Mouse (Mus musculus) myocyte (in vitro differentiated cells): ENCODE results near the gene Gm10638. TPM values are rescaled to one million over a fixed set of nuclear protein-coding genes. Genes with fewer than 3 reads are reported as not detected.

Source experiments
- H3K27me3 ChIP-seq: one replicate; pipeline ENCODE4 v1.6.1; 2011; ENCODE audit not compliant: control insufficient read depth, insufficient read depth, insufficient read length
- H3K36me3 ChIP-seq: one replicate; pipeline ENCODE4 v1.6.1; 2011; ENCODE audit not compliant: control insufficient read depth, insufficient read depth
- H3K4me2 ChIP-seq: one replicate; pipeline ENCODE4 v1.6.1; 2011; ENCODE audit warnings: low read depth, control low read depth
- H3K4me3 ChIP-seq: one replicate; pipeline ENCODE4 v1.5.1; 2011; ENCODE audit warnings: mild to moderate bottlenecking, control low read depth, moderate library complexity
- H3K79me2 ChIP-seq: one replicate; pipeline ENCODE4 v1.6.1; 2011; ENCODE audit not compliant: control insufficient read depth, insufficient read depth
- H3ac ChIP-seq: one replicate; pipeline ENCODE4 v1.6.1; 2011; ENCODE audit not compliant: control insufficient read depth, insufficient read length
- CEBPB ChIP-seq: IDR thresholded peaks from 2 replicates; pipeline ENCODE4 v1.6.1; 2011; ENCODE audit warnings: mild to moderate bottlenecking, moderate library complexity; ENCODE audit not compliant: poor library complexity, insufficient read depth, severe bottlenecking
- E2F4 ChIP-seq: IDR thresholded peaks from one replicate; pipeline ENCODE4 v1.6.1; 2011; ENCODE audit warnings: mild to moderate bottlenecking, control low read depth, moderate library complexity; ENCODE audit not compliant: insufficient read depth
- MAX ChIP-seq: IDR thresholded peaks from one replicate; pipeline ENCODE4 v1.6.1; 2011; ENCODE audit warnings: low read depth, mild to moderate bottlenecking, control low read depth
- MYOD1 ChIP-seq, 3 experiments: IDR thresholded peaks; one replicate each; pipeline ENCODE4 v1.6.1; 2011; ENCODE audit warnings: control low read depth in 2 of 3, low read depth in 2 of 3, mild to moderate bottlenecking in 2 of 3, moderate library complexity in 1 of 3; ENCODE audit not compliant: insufficient read length in 2 of 3, control insufficient read depth in 1 of 3
- MYOG ChIP-seq, 3 experiments: IDR thresholded peaks; one replicate each; pipeline ENCODE4 v1.6.1; 2011; ENCODE audit warnings: control low read depth in 2 of 3, low read depth in 2 of 3, mild to moderate bottlenecking in 2 of 3; ENCODE audit not compliant: insufficient read length in 2 of 3, control insufficient read depth in 1 of 3, insufficient read depth in 1 of 3
- POLR2A ChIP-seq: IDR thresholded peaks from one replicate; pipeline ENCODE4 v1.6.1; 2011; ENCODE audit warnings: low read depth, mild to moderate bottlenecking, control low read depth, moderate library complexity; ENCODE audit not compliant: insufficient read length
- POLR2AphosphoS2 ChIP-seq: IDR thresholded peaks from one replicate; pipeline ENCODE4 v1.6.1; 2011; ENCODE audit warnings: low read depth, control low read depth; ENCODE audit not compliant: insufficient read length
- REST ChIP-seq: IDR thresholded peaks from one replicate; pipeline ENCODE4 v1.6.1; 2011; ENCODE audit warnings: mild to moderate bottlenecking, control low read depth, moderate library complexity; ENCODE audit not compliant: insufficient read depth, insufficient read length
- SRF ChIP-seq: IDR thresholded peaks from one replicate; pipeline ENCODE4 v1.6.1; 2011; ENCODE audit warnings: low read depth; ENCODE audit not compliant: control insufficient read depth, insufficient read length
- TCF12 ChIP-seq: IDR thresholded peaks from one replicate; pipeline ENCODE4 v1.6.1; 2011; ENCODE audit warnings: mild to moderate bottlenecking, control low read depth; ENCODE audit not compliant: poor library complexity, insufficient read depth, severe bottlenecking
- TCF3 ChIP-seq: IDR thresholded peaks from one replicate; pipeline ENCODE4 v1.6.1; 2011; ENCODE audit warnings: low read depth, control low read depth; ENCODE audit not compliant: insufficient read length
- USF1 ChIP-seq: IDR thresholded peaks from one replicate; pipeline ENCODE4 v1.6.1; 2011; ENCODE audit warnings: low read depth, mild to moderate bottlenecking, control low read depth, moderate library complexity
- polyA plus RNA-seq: library from polyadenylated mRNA; unstranded; fragments of >200 nt; fragmentation: generic; extraction: Trizol; gene quantifications from one replicate; pipeline ENCODE4 v1.2.1, GENCODE M21; 2012; ENCODE audit warnings: missing spikeins

Gene Gm10638
- polyA plus RNA-seq, result 1.2 TPM

- Histone ChIP-seq H3K79me2 (peaks cover 50% of the 10 kb centered on the region), H3K4me3 (peak within 1 kb of the TSS; percentile 45), H3K36me3 (no peaks in the 10 kb centered on the region), H3K27me3 (no peaks in the 10 kb centered on the region), H3K4me2 (peak within 1 kb of the TSS; percentile 92), H3ac (peak within 1 kb of the TSS; percentile 98)
- TF ChIP-seq MYOG (IDR thresholded peaks at IDR 0.05; ENCODE audit: control insufficient read depth in 1 of 3, insufficient read depth in 1 of 3, insufficient read length in 2 of 3, low read depth in 2 of 3), result no peak
- TF ChIP-seq POLR2A, result peak; percentile 45
Measured at GRCm38 (mm10) chr8:86745221-86745934, at the start of gene Gm10638, which contains the start of gene Siah1a. Gm10638 (plus strand) TSS chr8:86745699. Siah1a (minus strand) TSS chr8:86745934.

GRCm38 (mm10) chr8:86695703-86696102 is 49.8 kb upstream of the Gm10638 start:
- H3ac ChIP-seq, result no peak overlapping the region
- H3K36me3 ChIP-seq, result peaks cover 5% of the 10 kb centered on the region
- no peak overlapping the region for H3K4me2 ChIP-seq
- no peaks in the 10 kb centered on the region for H3K79me2 ChIP-seq
- TF ChIP-seq MAX, result no peak
- no peak for TF ChIP-seq MYOG (IDR thresholded peaks at IDR 0.05; ENCODE audit: control insufficient read depth in 1 of 3, insufficient read depth in 1 of 3, insufficient read length in 2 of 3, low read depth in 2 of 3)
- TF ChIP-seq REST, result no peak
- TF ChIP-seq E2F4, result no peak
- TF ChIP-seq CEBPB, result no peak
- TF ChIP-seq MYOD1 (IDR thresholded peaks at IDR 0.05; ENCODE audit: control insufficient read depth in 1 of 3, insufficient read length in 2 of 3, low read depth in 2 of 3), result no peak
- no peak for TF ChIP-seq POLR2A
- no peak for TF ChIP-seq SRF
- TF ChIP-seq TCF12, result no peak
- no peak for TF ChIP-seq POLR2AphosphoS2
- no peak for TF ChIP-seq USF1
- TF ChIP-seq TCF3, result no peak
- H3K27me3 ChIP-seq, result no peaks in the 10 kb centered on the region
- H3K4me3 ChIP-seq, result no peak overlapping the region

GRCm38 (mm10) chr8:86698811-86699421 is 46.6 kb upstream of the Gm10638 start:
- Histone ChIP-seq H3K36me3 (peaks cover 10% of the 10 kb centered on the region), H3ac (no peak overlapping the region), H3K4me2 (no peak overlapping the region), H3K27me3 (no peaks in the 10 kb centered on the region), H3K4me3 (no peak overlapping the region), H3K79me2 (no peaks in the 10 kb centered on the region)
- TF ChIP-seq TCF12, result no peak
- TF ChIP-seq MYOD1 (IDR thresholded peaks at IDR 0.05; ENCODE audit: control insufficient read depth in 1 of 3, insufficient read length in 2 of 3, low read depth in 2 of 3), result peak in 2 of 3 experiments; percentile 74 to 91
- TF ChIP-seq E2F4, result no peak
- TF ChIP-seq MYOG (IDR thresholded peaks at IDR 0.05; ENCODE audit: control insufficient read depth in 1 of 3, insufficient read depth in 1 of 3, insufficient read length in 2 of 3, low read depth in 2 of 3), result peak in 2 of 3 experiments; percentile 37 to 65

GRCm38 (mm10) chr8:86699471-86699870 is 46.0 kb upstream of the Gm10638 start:
- Histone ChIP-seq H3K4me3 (no peak overlapping the region), H3ac (no peak overlapping the region), H3K4me2 (no peak overlapping the region), H3K36me3 (peaks cover 10% of the 10 kb centered on the region), H3K27me3 (no peaks in the 10 kb centered on the region), H3K79me2 (no peaks in the 10 kb centered on the region)
- TF ChIP-seq MYOD1 (IDR thresholded peaks at IDR 0.05; ENCODE audit: control insufficient read depth in 1 of 3, insufficient read length in 2 of 3, low read depth in 2 of 3), result no peak
- no peak for TF ChIP-seq E2F4
- no peak for TF ChIP-seq TCF3
- TF ChIP-seq USF1, result no peak
- TF ChIP-seq POLR2AphosphoS2, result no peak

- Histone ChIP-seq H3K79me2 (no peaks in the 10 kb centered on the region), H3ac (no peak overlapping the region), H3K36me3 (peaks cover 10% of the 10 kb centered on the region), H3K4me2 (no peak overlapping the region), H3K27me3 (no peaks in the 10 kb centered on the region), H3K4me3 (no peak overlapping the region)
- TF ChIP-seq POLR2A, result no peak
- no peak for TF ChIP-seq TCF3
- no peak for TF ChIP-seq MAX
- no peak for TF ChIP-seq E2F4
- TF ChIP-seq TCF12, result no peak
- no peak for TF ChIP-seq CEBPB
Measured at GRCm38 (mm10) chr8:86702453-86702852, 43.0 kb upstream of the Gm10638 start.
